Comparison of ENCODE assay signal across 30 mouse cellular contexts in genomic region chrX:36843346-36843990, GRCm38 (mm10). TPM values are rescaled to one million over a fixed set of nuclear protein-coding genes. Genes with fewer than 3 reads are reported as not detected.
A peak's percentile ranks its signal among the peaks of the same experiment; 100 is the strongest.
DNase-seq lines count a peak whose midpoint lies in the region; ATAC-seq and TF ChIP-seq lines count a peak whose summit lies in the region.
"Had no signal": no experiment of that assay in that cellular context is flagged by ENCODE, and none has a peak within 500 bp of the region (broad histone marks: within the 10 kb centered on the region; RNA-seq: fewer than 3 reads in every experiment).

No protein-coding gene starts in this region.

- no peak for TF ChIP-seq CTCF in left cerebral cortex, adult 2 months (IDR thresholded peaks at IDR 0.05)

- no peak overlapping the region for H3K4me3 ChIP-seq in left cerebral cortex, adult 2 months
- H3K4me3 ChIP-seq: embryonic facial prominence, embryonic 13.5 days; erythroblast, embryonic 14.5 days; forebrain, embryonic 12.5 days; hindbrain, embryonic 10.5 days; intestine, embryonic 15.5 days; limb, embryonic 12.5 days; liver, embryonic 12.5 days; midbrain, embryonic 15.5 days; neural tube, embryonic 13.5 days had no signal

- no peak overlapping the region for H3K27ac ChIP-seq in left cerebral cortex, adult 2 months
- H3K27ac ChIP-seq: embryonic facial prominence, embryonic 13.5 days; forebrain, embryonic 12.5 days; hindbrain, embryonic 10.5 days; intestine, embryonic 15.5 days; limb, embryonic 12.5 days; liver, embryonic 12.5 days; midbrain, embryonic 15.5 days; neural tube, embryonic 13.5 days had no signal

- DNase-seq in adrenal gland, postnatal 10 days: peak; percentile 46
- DNase-seq in adrenal gland, postnatal 4 days (ENCODE audit: low spot score in 2 of 2): no peak
- DNase-seq in thymus, postnatal 0 days (ENCODE audit: low spot score): peak; percentile 2
- DNase-seq in thymus, adult 18-20 months: no peak
- no peak for DNase-seq in frontal cortex, postnatal 25 days (ENCODE audit: low spot score in 2 of 2)
- DNase-seq in left cerebral cortex, adult 2 months (ENCODE audit: extremely low spot score in 1 of 2, low spot score in 2 of 2): no peak
- DNase-seq in layer of hippocampus, adult 8-10 months (ENCODE audit: low spot score in 2 of 2): no peak
- DNase-seq: cerebellum, postnatal 25 days; embryo, embryonic 11 days; heart, adult 11 months; kidney, adult 8-10 months; kidney, postnatal 10 days; lung, adult 2 months; lung, postnatal 14 days; retina, postnatal 1 day; right cerebral cortex, postnatal 25 days; spleen, adult 18-20 months; thymus, adult 2 months had no signal

- peak; percentile 46 to 60; a peak in 2 of 4 replicates for ATAC-seq in hematopoietic stem cell, adult 5-6 weeks (replicated peaks in 1 of 2; ENCODE audit: insufficient read depth in 1 of 2, low FRiP score in 2 of 2, low TSS enrichment in 1 of 2, low read depth in 1 of 2, poor library complexity in 2 of 2, severe bottlenecking in 2 of 2)
- ATAC-seq: hindbrain, embryonic 16.5 days; intestine, embryonic 15.5 days; liver, embryonic 12.5 days; midbrain, embryonic 15.5 days; Patski had no signal

- intact Hi-C loops in left cerebral cortex, adult 2 months (cut with DNase I): no loop called here

RNA-seq across cellular contexts. Expression of gene Ube2a, which starts 30.2 kb away (rescaled TPM):
- 10 to 100 TPM; 60.0 to 66.5 TPM for total RNA-seq in adrenal gland, postnatal 10 days (2021)
- total RNA-seq in adrenal gland, postnatal 4 days (2021): 10 to 100 TPM; 47.9 to 52.3 TPM
- 198 and 205 TPM in 2 replicates for polyA plus RNA-seq in thymus, postnatal 0 days (2015; fragmentation: Nextera tagmentation; extraction: Ambion mirVana)
- total RNA-seq in hematopoietic stem cell, adult 5-6 weeks (2017): 10.0 and 12.4 TPM in 2 replicates
- 10 to 100 TPM; 42.3 to 44.0 TPM for total RNA-seq in left cerebral cortex, adult 2 months (2021)
- 10 to 100 TPM; 45.6 to 57.6 (median 53.9) TPM for total RNA-seq in layer of hippocampus, adult 8-10 months (2022)

RNA-seq across cellular contexts. Expression of gene C330007P06Rik, which starts 30.4 kb away (rescaled TPM):
- 10 to 100 TPM; 41.0 to 46.1 TPM for total RNA-seq in adrenal gland, postnatal 10 days (2021)
- 10 to 100 TPM; 39.2 to 41.0 TPM for total RNA-seq in adrenal gland, postnatal 4 days (2021)
- 28.5 and 29.7 TPM in 2 replicates for polyA plus RNA-seq in thymus, postnatal 0 days (2015; fragmentation: Nextera tagmentation; extraction: Ambion mirVana)
- 72.4 and 76.5 TPM in 2 replicates for total RNA-seq in hematopoietic stem cell, adult 5-6 weeks (2017)
- 10 to 100 TPM; 36.6 to 37.7 TPM for total RNA-seq in left cerebral cortex, adult 2 months (2021)
- total RNA-seq in layer of hippocampus, adult 8-10 months (2022): 10 to 100 TPM; 37.8 to 41.6 (median 41.1) TPM

RNA-seq across cellular contexts. Expression of gene Slc25a5, which starts 48.0 kb away (rescaled TPM):
- total RNA-seq in adrenal gland, postnatal 10 days (2021): 100 to 1,000 TPM; 591 to 638 TPM
- 100 to 1,000 TPM; 427 to 429 TPM for total RNA-seq in adrenal gland, postnatal 4 days (2021)
- 1,172 and 1,231 TPM in 2 replicates for polyA plus RNA-seq in thymus, postnatal 0 days (2015; fragmentation: Nextera tagmentation; extraction: Ambion mirVana)
- 527 and 620 TPM in 2 replicates for total RNA-seq in hematopoietic stem cell, adult 5-6 weeks (2017)
- 100 to 1,000 TPM; 302 to 310 TPM for total RNA-seq in left cerebral cortex, adult 2 months (2021)
- 100 to 1,000 TPM; 319 to 349 (median 332) TPM for total RNA-seq in layer of hippocampus, adult 8-10 months (2022)

RNA-seq across cellular contexts. Expression of gene Nkrf, which starts 59.2 kb away (rescaled TPM):
- total RNA-seq in adrenal gland, postnatal 10 days (2021): 1 to 10 TPM; 7.0 to 7.9 TPM
- 1 to 10 TPM; 7.8 to 8.4 TPM for total RNA-seq in adrenal gland, postnatal 4 days (2021)
- polyA plus RNA-seq in thymus, postnatal 0 days (2015; fragmentation: Nextera tagmentation; extraction: Ambion mirVana): 2.5 TPM in 2 replicates
- total RNA-seq in hematopoietic stem cell, adult 5-6 weeks (2017): 9.9 and 11.6 TPM in 2 replicates
- total RNA-seq in left cerebral cortex, adult 2 months (2021): 10 to 100 TPM; 34.8 to 34.9 TPM
- 10 to 100 TPM; 28.7 to 37.9 (median 32.9) TPM for total RNA-seq in layer of hippocampus, adult 8-10 months (2022)

Comparison
In these comparisons a context has a peak if more than half of its experiments do, and no peak if none do; other contexts are left out.
1. DNase-seq: peak in adrenal gland, postnatal 10 days (single experiment) and thymus, postnatal 0 days (single experiment); none in adrenal gland, postnatal 4 days (0 of 2), thymus, adult 18-20 months (0 of 2), frontal cortex, postnatal 25 days (0 of 2), left cerebral cortex, adult 2 months (0 of 2) and layer of hippocampus, adult 8-10 months (0 of 2).